Comparison of ENCODE assay signal across 8 mouse cellular contexts in the genomic region with DNA sequence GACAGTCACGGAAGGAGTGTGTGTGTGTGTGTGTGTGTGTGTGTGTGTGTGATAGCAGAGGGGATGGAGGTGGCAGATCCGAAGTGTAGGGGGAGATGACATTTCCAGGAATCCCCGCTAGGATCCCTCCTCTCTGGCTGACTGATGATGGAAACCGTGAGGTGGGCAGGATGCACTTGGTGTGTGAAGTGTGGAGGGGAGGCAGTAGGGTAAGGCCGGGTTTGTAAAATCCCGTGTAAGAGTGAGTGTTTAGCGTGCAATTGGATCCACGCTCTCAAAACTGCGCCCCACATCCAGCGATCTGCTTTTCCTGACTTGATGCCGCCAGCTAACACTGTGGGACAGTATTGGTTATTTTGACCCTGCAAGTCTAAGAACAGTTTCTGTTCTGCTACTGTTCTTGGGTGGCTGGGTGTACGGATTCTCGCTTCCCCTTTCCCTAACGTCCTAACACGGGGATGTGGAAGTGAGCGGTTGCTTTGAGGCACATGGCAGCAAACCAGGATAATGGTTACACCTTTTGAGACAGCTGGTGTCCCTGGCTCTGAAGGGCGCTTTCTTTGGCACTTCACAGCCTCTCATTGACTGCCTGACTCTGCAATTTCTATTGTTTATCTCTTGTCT. TPM values are rescaled to one million over a fixed set of nuclear protein-coding genes. Genes with fewer than 3 reads are reported as not detected.
DNase-seq lines count a peak whose midpoint lies in the region; ATAC-seq and TF ChIP-seq lines count a peak whose summit lies in the region.

No protein-coding gene starts in this region.

- H3K4me1 ChIP-seq in ES-Bruce4 (ENCODE audit: control insufficient read depth, insufficient read depth, low read length): no peaks in the 10 kb centered on the region
- H3K4me1 ChIP-seq in embryonic facial prominence, embryonic 15.5 days: peaks cover 4% of the 10 kb centered on the region; the same call in 1 of the 2 replicates
- H3K4me1 ChIP-seq in hindbrain, embryonic 15.5 days (replicated peaks): peaks cover 42% of the 10 kb centered on the region
- peaks cover 8% of the 10 kb centered on the region for H3K4me1 ChIP-seq in lung, embryonic 16.5 days (replicated peaks; ENCODE audit: control insufficient read depth, insufficient read depth, low read length)
- peaks cover 5% of the 10 kb centered on the region; the same call in 1 of the 2 replicates for H3K4me1 ChIP-seq in stomach, embryonic 14.5 days (ENCODE audit: control insufficient read depth, insufficient read depth, low read length)

- no peaks in the 10 kb centered on the region for H3K36me3 ChIP-seq in ES-Bruce4 (ENCODE audit: control insufficient read depth, insufficient read depth, low read length, poor library complexity, severe bottlenecking)
- no peaks in the 10 kb centered on the region for H3K36me3 ChIP-seq in embryonic facial prominence, embryonic 15.5 days
- no peaks in the 10 kb centered on the region for H3K36me3 ChIP-seq in hindbrain, embryonic 15.5 days
- H3K36me3 ChIP-seq in lung, embryonic 16.5 days (ENCODE audit: control insufficient read depth, insufficient read depth, low read length): no peaks in the 10 kb centered on the region
- H3K36me3 ChIP-seq in stomach, embryonic 14.5 days (ENCODE audit: control insufficient read depth, insufficient read depth, low read length): no peaks in the 10 kb centered on the region

- peak; percentile 9 for DNase-seq in gastrocnemius, adult 18-20 months (ENCODE audit: low spot score)
- no peak for DNase-seq in gastrocnemius, postnatal 14 days
- DNase-seq in adrenal gland, postnatal 4 days (ENCODE audit: low spot score in 2 of 2): no peak

- WGBS in embryonic facial prominence, embryonic 15.5 days: 5% methylated on average over 17 of the region's 17 CpGs
- 2% methylated on average over 17 of the region's 17 CpGs for WGBS in hindbrain, embryonic 15.5 days
- WGBS in lung, embryonic 16.5 days: under 1% methylated on average over 17 of the region's 17 CpGs
- WGBS in stomach, embryonic 14.5 days: 3% methylated on average over 17 of the region's 17 CpGs

- TF ChIP-seq EP300 in ES-Bruce4 (IDR thresholded peaks at IDR 0.05; ENCODE audit: insufficient read depth, low read depth, low read length): no peak

- no peak overlapping the region for H3K27ac ChIP-seq in ES-Bruce4 (ENCODE audit: insufficient read depth, low read length)
- H3K27ac ChIP-seq in embryonic facial prominence, embryonic 15.5 days (replicated peaks): no peak overlapping the region
- peak overlapping the region; percentile 98 for H3K27ac ChIP-seq in hindbrain, embryonic 15.5 days (replicated peaks)
- no peak overlapping the region for H3K27ac ChIP-seq in lung, embryonic 16.5 days (ENCODE audit: low read length)
- no peak overlapping the region for H3K27ac ChIP-seq in stomach, embryonic 14.5 days (ENCODE audit: low read length)

- intact Hi-C loops in gastrocnemius, postnatal 14 days (cut with DNase I; ENCODE audit: low total_unique reads): no loop called here

- ATAC-seq in embryonic facial prominence, embryonic 15.5 days (ENCODE audit: insufficient number of reproducible peaks, low FRiP score, low TSS enrichment, low read depth): no peak
- ATAC-seq in hindbrain, embryonic 15.5 days (ENCODE audit: low FRiP score, low read depth): no peak; the same call in 1 of the 2 replicates
- ATAC-seq in lung, embryonic 16.5 days (ENCODE audit: low read depth): no peak
- peak; percentile 35; the same call in 1 of the 2 replicates for ATAC-seq in stomach, embryonic 14.5 days (ENCODE audit: insufficient number of reproducible peaks, insufficient read depth, low FRiP score, low read depth)

- peaks cover 2% of the 10 kb centered on the region; the same call in 1 of the 2 replicates for H3K27me3 ChIP-seq in ES-Bruce4 (ENCODE audit: control insufficient read depth, insufficient read depth, low read length, poor library complexity, severe bottlenecking)
- peaks cover 13% of the 10 kb centered on the region for H3K27me3 ChIP-seq in embryonic facial prominence, embryonic 15.5 days
- no peaks in the 10 kb centered on the region for H3K27me3 ChIP-seq in hindbrain, embryonic 15.5 days
- peaks cover 15% of the 10 kb centered on the region for H3K27me3 ChIP-seq in lung, embryonic 16.5 days (ENCODE audit: control insufficient read depth, insufficient read depth, low read depth, low read length)
- 0 out of 2 replicates have a peak, but pooled peaks cover 10% of the 10 kb centered on the region for H3K27me3 ChIP-seq in stomach, embryonic 14.5 days (ENCODE audit: control insufficient read depth, insufficient read depth, low read length)

- peak overlapping the region; percentile 55 for H3K4me3 ChIP-seq in ES-Bruce4 (ENCODE audit: low read depth, low read length)
- H3K4me3 ChIP-seq in embryonic facial prominence, embryonic 15.5 days (replicated peaks): peak overlapping the region; percentile 73
- H3K4me3 ChIP-seq in hindbrain, embryonic 15.5 days: peak overlapping the region; percentile 75
- peak overlapping the region; percentile 68 for H3K4me3 ChIP-seq in lung, embryonic 16.5 days (ENCODE audit: low read length)
- peak overlapping the region; percentile 67 for H3K4me3 ChIP-seq in stomach, embryonic 14.5 days (ENCODE audit: low read depth, low read length)

- TF ChIP-seq POLR2A in ES-Bruce4 (IDR thresholded peaks at IDR 0.05; ENCODE audit: insufficient read depth, low read length): no peak

- H3K4me2 ChIP-seq in embryonic facial prominence, embryonic 15.5 days (replicated peaks): peak overlapping the region; percentile 88
- peak overlapping the region; percentile 80 for H3K4me2 ChIP-seq in hindbrain, embryonic 15.5 days
- H3K4me2 ChIP-seq in lung, embryonic 16.5 days (ENCODE audit: low read depth, low read length): peak overlapping the region; percentile 72
- H3K4me2 ChIP-seq in stomach, embryonic 14.5 days (replicated peaks; ENCODE audit: low read depth, low read length): peak overlapping the region; percentile 83

- TF ChIP-seq CTCF in ES-Bruce4 (IDR thresholded peaks at IDR 0.05; ENCODE audit: low read depth, low read length): no peak

- H3K9ac ChIP-seq in ES-Bruce4 (ENCODE audit: low read depth, poor library complexity, severe bottlenecking): no peak overlapping the region
- H3K9ac ChIP-seq in embryonic facial prominence, embryonic 15.5 days: peak overlapping the region; percentile 66
- H3K9ac ChIP-seq in hindbrain, embryonic 15.5 days: peak overlapping the region; percentile 91
- H3K9ac ChIP-seq in lung, embryonic 16.5 days (ENCODE audit: low read length): peak overlapping the region; percentile 62
- H3K9ac ChIP-seq in stomach, embryonic 14.5 days (replicated peaks; ENCODE audit: low read depth, low read length): 0 out of 2 replicates have a peak overlapping the region, but pooled peaks have one; percentile 47

- H3K9me3 ChIP-seq in ES-Bruce4 (replicated peaks; ENCODE audit: control insufficient read depth, insufficient read depth, low read length, poor library complexity, severe bottlenecking): no peaks in the 10 kb centered on the region
- H3K9me3 ChIP-seq in embryonic facial prominence, embryonic 15.5 days (replicated peaks): no peaks in the 10 kb centered on the region
- no peaks in the 10 kb centered on the region for H3K9me3 ChIP-seq in hindbrain, embryonic 15.5 days
- H3K9me3 ChIP-seq in lung, embryonic 16.5 days (ENCODE audit: control insufficient read depth, low read length): no peaks in the 10 kb centered on the region
- H3K9me3 ChIP-seq in stomach, embryonic 14.5 days (ENCODE audit: control insufficient read depth, low read depth, low read length): no peaks in the 10 kb centered on the region

RNA-seq across cellular contexts. Expression of a gene that starts 0.7 kb away (rescaled TPM):
- total RNA-seq in gastrocnemius, adult 18-20 months (2021): 1 to 10 TPM in 1 of 2 experiments, under 1 TPM in 1; 0.82 to 1.3 TPM
- total RNA-seq in gastrocnemius, postnatal 14 days (2021): 1 to 10 TPM; 1.6 to 3.0 TPM
- polyA plus RNA-seq in ES-Bruce4 (2011; ENCODE audit: insufficient read depth, insufficient read length, low read depth, missing spikeins): 0.16 and 0.50 TPM in 2 replicates
- 1.3 and 1.4 TPM in 2 replicates for polyA plus RNA-seq in embryonic facial prominence, embryonic 15.5 days (2015; fragmentation: Nextera tagmentation; extraction: Ambion mirVana)
- polyA plus RNA-seq in hindbrain, embryonic 15.5 days (2015; fragmentation: Nextera tagmentation; extraction: Ambion mirVana): 14.1 and 15.8 TPM in 2 replicates
- 0.16 and 0.33 TPM in 2 replicates for polyA plus RNA-seq in lung, embryonic 16.5 days (2015; fragmentation: Nextera tagmentation; extraction: Ambion mirVana)
- polyA plus RNA-seq in stomach, embryonic 14.5 days (2014; fragmentation: Nextera tagmentation; extraction: Ambion mirVana): 0.75 and 0.86 TPM in 2 replicates
- 10 to 100 TPM; 11.3 to 14.7 TPM for total RNA-seq in adrenal gland, postnatal 4 days (2021)
